Mouse (Mus musculus) ES-E14 (cell line): ENCODE results near the gene Gm13090. TPM values are rescaled to one million over a fixed set of nuclear protein-coding genes. Genes with fewer than 3 reads are reported as not detected.

Experiments
- DNase-seq: peaks from one replicate; pipeline ENCODE4 v3.0.0-alpha.2; 2013; ENCODE audit warnings: low read depth, low spot score
- H3K27ac ChIP-seq: 2 replicates; pipeline ENCODE4 v1.5.1; 2012; ENCODE audit warnings: low read depth, mild to moderate bottlenecking, low read length, moderate library complexity, mixed read lengths; ENCODE audit not compliant: poor library complexity, insufficient read depth, severe bottlenecking
- H3K36me3 ChIP-seq: 2 replicates; pipeline ENCODE4 v1.6.1; 2012; ENCODE audit warnings: mild to moderate bottlenecking, low read length, moderate library complexity, mixed read lengths; ENCODE audit not compliant: control insufficient read depth, poor library complexity, insufficient read depth, severe bottlenecking
- H3K4me1 ChIP-seq, 2 experiments: fragments of 150-350 bp in 1 of 2; sonication (generic) in 1 of 2; 2 replicates each; pipeline ENCODE4 v1.6.1; 2012; ENCODE audit warnings: low read length in 2 of 2, mild to moderate bottlenecking in 1 of 2, mixed read lengths in 1 of 2; ENCODE audit not compliant: control insufficient read depth in 2 of 2, insufficient read depth in 2 of 2, poor library complexity in 1 of 2
- H3K4me3 ChIP-seq, 2 experiments: fragments of 150-350 bp in 1 of 2; sonication (generic) in 1 of 2; 2 replicates each; pipeline ENCODE4 v1.5.1; 2012; ENCODE audit warnings: low read length in 2 of 2, low read depth in 1 of 2, mild to moderate bottlenecking in 1 of 2, mixed read lengths in 1 of 2; ENCODE audit not compliant: insufficient read depth in 1 of 2, poor library complexity in 1 of 2, severe bottlenecking in 1 of 2
- H3K9ac ChIP-seq: 2 replicates; pipeline ENCODE4 v1.6.1; 2012; ENCODE audit warnings: low read depth, mild to moderate bottlenecking, low read length, mixed read lengths; ENCODE audit not compliant: poor library complexity, insufficient read depth, severe bottlenecking
- H3K9me3 ChIP-seq: fragments of 150-350 bp; sonication (generic); 2 replicates; pipeline ENCODE4 v1.6.1; 2012; ENCODE audit warnings: low read depth, mild to moderate bottlenecking, low read length; ENCODE audit not compliant: control insufficient read depth, insufficient read depth
- CHD2 ChIP-seq: IDR thresholded peaks from 2 replicates; pipeline ENCODE4 v1.6.1; 2014; ENCODE audit warnings: mild to moderate bottlenecking, low read depth, low read length, inconsistent platforms
- HCFC1 ChIP-seq: IDR thresholded peaks from 2 replicates; pipeline ENCODE4 v1.6.1; 2012; ENCODE audit warnings: low read length, inconsistent platforms, borderline replicate concordance; ENCODE audit not compliant: insufficient read depth
- MAFK ChIP-seq: IDR thresholded peaks from 2 replicates; pipeline ENCODE4 v1.6.1; 2014; ENCODE audit warnings: mild to moderate bottlenecking, low read depth, low read length, inconsistent platforms; ENCODE audit not compliant: insufficient read depth
- ZC3H11A ChIP-seq: IDR thresholded peaks from 2 replicates; pipeline ENCODE4 v1.6.1; 2012; ENCODE audit warnings: low read depth, mild to moderate bottlenecking, inconsistent platforms, low read length, borderline replicate concordance
- ZNF384 ChIP-seq: IDR thresholded peaks from 2 replicates; pipeline ENCODE4 v1.6.1; 2012; ENCODE audit warnings: low read depth, low read length, inconsistent platforms
- in situ Hi-C, 2 experiments: fragments of 600-800 bp; cut with MboI; formaldehyde crosslinking; loops; one replicate each; pipeline ENCODE4 v1.15.1; 2025; ENCODE audit warnings: low sequenced_read_pairs in 2 of 2, inconsistent platforms in 1 of 2; ENCODE audit not compliant: unreplicated experiment in 2 of 2
- total RNA-seq: library from RNA; depleted of rRNA; stranded (reverse); fragments of 300-350 nt; gene quantifications from 2 replicates; pipeline ENCODE4 v1.2.3, GENCODE M21; 2012; rRNA removed

The Gm13090 gene
- not detected in 2 replicates for total RNA-seq

DNA sequence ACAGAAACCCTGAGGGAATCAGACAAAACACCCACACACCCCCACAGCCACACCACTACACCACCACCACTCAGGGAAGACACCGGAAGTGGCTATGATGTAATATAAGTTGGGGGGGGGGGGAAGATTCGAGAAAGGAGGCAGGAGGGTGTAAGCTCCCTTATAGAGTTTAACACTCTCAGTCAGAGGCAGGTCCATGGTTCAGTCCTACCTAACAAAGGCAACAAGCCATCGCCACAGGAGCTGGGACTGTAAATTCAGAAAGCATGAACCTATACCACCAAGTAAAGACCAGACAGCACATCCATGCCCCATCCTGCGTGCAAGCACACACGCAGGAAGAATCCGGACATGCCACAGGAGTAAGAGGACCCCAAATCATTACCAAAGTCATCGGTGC lies at the start of gene Gm13090:
Gene Gm13090, plus strand, starts transcription at position 301 of the 400 bp plus-strand sequence.
- Histone ChIP-seq H3K4me1 (no peaks in the 10 kb centered on the region; a peak in 2 of 4 replicates), H3K9ac (no peak within 1 kb of the TSS), H3K27ac (no peak within 1 kb of the TSS), H3K4me3 (no peak within 1 kb of the TSS), H3K9me3 (no peaks in the 10 kb centered on the region), H3K36me3 (peaks cover 9% of the 10 kb centered on the region; the same call in 1 of the 2 replicates)
- no peak for DNase-seq
- no peak for TF ChIP-seq HCFC1
- in situ Hi-C loops = no loop called here

DNA sequence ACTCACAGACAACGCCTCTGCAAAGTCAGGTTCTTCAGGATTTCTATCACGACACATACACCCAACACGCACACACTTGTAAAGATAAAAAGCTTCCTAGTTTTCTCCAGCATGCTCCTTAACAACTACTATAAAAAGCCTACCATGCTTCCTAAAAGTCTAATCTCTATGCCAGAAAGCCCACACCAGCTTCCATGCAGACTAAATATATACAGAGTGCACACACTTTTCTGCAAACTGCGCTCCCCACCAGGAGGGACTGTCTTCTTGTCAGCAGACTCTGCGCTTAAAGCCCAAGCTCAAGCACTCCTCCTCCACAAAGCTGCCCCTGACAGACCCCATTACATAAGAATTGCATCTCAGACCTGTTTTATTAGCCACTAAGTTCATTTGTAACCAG lies 47.9 kb upstream of the Gm13090 start:
- Histone ChIP-seq H3K9me3 (no peaks in the 10 kb centered on the region), H3K9ac (no peak overlapping the region), H3K27ac (no peak overlapping the region), H3K4me3 (no peak overlapping the region), H3K36me3 (0 out of 2 replicates have a peak, but pooled peaks cover 3% of the 10 kb centered on the region), H3K4me1 (peaks cover 3% of the 10 kb centered on the region in 2 experiments; a peak in 2 of 4 replicates)
- no peak for DNase-seq
- TF ChIP-seq ZNF384 = no peak
- no peak for TF ChIP-seq MAFK
- TF ChIP-seq ZC3H11A = no peak
- TF ChIP-seq HCFC1 = no peak
- TF ChIP-seq CHD2 = no peak
- in situ Hi-C loops = no loop called here

DNA sequence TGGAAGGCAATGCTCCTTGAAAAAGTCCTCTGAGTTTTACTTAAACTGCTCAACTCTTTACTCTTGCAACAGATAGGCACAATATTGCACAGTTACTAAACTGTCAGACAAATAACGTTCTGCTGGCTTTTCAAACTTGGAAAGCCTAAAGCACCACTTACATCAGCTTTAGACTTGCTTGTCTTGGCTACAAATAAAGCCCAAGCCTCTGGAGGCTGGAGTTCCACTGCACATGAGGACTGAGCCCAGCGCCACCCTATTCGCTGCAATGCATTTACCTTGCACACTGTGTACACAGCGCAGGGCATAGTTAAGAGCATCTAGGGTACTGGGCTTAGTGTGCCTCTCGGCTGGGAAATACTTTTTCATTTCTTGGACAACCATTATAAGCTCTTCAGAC lies 46.1 kb upstream of the Gm13090 start:
- in situ Hi-C loops = no loop called here
- no peak for TF ChIP-seq ZNF384
- no peak for TF ChIP-seq CHD2
- TF ChIP-seq ZC3H11A = no peak
- TF ChIP-seq HCFC1 = no peak
- TF ChIP-seq MAFK = no peak
- Histone ChIP-seq H3K4me1 (peaks cover 3% of the 10 kb centered on the region in 2 experiments; a peak in 2 of 4 replicates), H3K27ac (no peak overlapping the region), H3K36me3 (peaks cover 2% of the 10 kb centered on the region; the same call in 1 of the 2 replicates), H3K9ac (no peak overlapping the region), H3K4me3 (no peak overlapping the region), H3K9me3 (no peaks in the 10 kb centered on the region)
- no peak for DNase-seq

DNA sequence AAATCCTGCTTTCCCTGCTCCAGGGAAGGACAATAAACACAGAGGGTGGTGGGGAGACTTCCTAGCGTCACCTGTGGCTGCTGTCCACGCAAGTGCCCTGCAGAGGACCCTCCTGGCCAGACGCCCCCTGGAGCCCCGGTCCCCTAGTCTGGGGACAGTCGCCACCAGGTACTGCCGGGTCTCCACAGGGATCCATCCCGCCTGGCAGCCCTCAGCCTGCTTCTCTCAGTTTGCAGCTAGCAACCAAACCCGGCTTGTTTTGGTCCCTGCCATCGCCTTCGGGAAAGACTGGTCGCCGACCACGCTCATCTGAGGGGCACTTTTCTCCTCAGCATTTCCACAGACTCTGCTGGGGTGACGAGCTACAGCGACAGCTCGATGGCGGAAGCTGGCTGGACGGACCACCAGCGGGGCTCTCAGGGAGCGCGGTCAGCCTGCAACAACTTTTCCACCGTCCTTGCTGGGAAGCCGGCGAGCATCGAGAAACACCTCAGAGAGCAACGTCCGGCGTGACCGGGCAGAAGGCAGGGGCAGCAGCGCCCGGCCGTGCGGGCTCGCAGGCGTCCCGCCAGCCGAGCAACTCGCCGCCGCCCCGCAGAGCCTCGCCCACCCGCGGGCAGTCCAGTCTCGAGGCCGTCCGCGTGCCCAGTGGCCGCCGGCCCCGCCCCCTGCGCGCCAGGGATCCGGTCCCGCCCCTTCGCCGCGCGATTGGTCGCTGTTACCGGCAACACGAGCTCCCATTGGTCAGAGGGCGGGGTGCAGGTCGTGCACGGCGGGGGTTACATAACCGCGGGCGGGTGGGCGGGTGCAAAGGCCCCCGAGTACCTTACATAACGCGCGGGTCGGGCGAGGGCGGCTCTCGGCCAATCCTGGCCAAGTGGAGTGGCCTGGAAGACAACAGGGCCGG lies 45.1 kb upstream of the Gm13090 start, which contains the start of gene Per3:
Gene Per3, minus strand, starts transcription at position 629 of the 907 bp plus-strand sequence.
- peak; percentile 86 for DNase-seq
- TF ChIP-seq CHD2 = no peak
- no peak for TF ChIP-seq ZNF384
- TF ChIP-seq ZC3H11A = no peak
- TF ChIP-seq HCFC1 = no peak
- no peak for TF ChIP-seq MAFK
- Histone ChIP-seq H3K4me3 (peak within 1 kb of the TSS; percentile 73 to 95), H3K9ac (peak within 1 kb of the TSS; percentile 77), H3K27ac (no peak within 1 kb of the TSS), H3K36me3 (peaks cover 2% of the 10 kb centered on the region; the same call in 1 of the 2 replicates), H3K9me3 (no peaks in the 10 kb centered on the region), H3K4me1 (peaks cover 3% of the 10 kb centered on the region in 2 experiments; a peak in 2 of 4 replicates)
- in situ Hi-C loops = no loop called here
